Mouse (Mus musculus) stomach, postnatal 0 days (tissue): ENCODE measurements at regions not wholly inside any gene's neighbourhood (a gene's known extent, or its start where the extent isn't known, plus 50 kb on each side); places are given as distances from the start of the nearest gene placed in this dataset.

Experiments
- CTCF ChIP-seq: IDR thresholded peaks from 2 replicates; pipeline ENCODE4 v1.5.1; 2016; ENCODE audit warnings: antibody characterized with exemption, low read depth, mild to moderate bottlenecking, moderate library complexity
- EP300 ChIP-seq: optimal IDR thresholded peaks from 2 replicates; pipeline ENCODE3; 2016; ENCODE audit warnings: antibody characterized with exemption

- no peak for TF ChIP-seq EP300
- peak; percentile 39 for TF ChIP-seq CTCF
These were observed 59.4 kb upstream of the Unc5a start for GRCm38 (mm10) chr13:54889684-54890399.
